Mouse (Mus musculus) adrenal gland, adult 2 months (tissue): ENCODE data around the gene Tnfrsf19. TPM values are rescaled to one million over a fixed set of nuclear protein-coding genes. Genes with fewer than 3 reads are reported as not detected.

Experiments used
- DNase-seq: peaks from one replicate; pipeline ENCODE4 v3.0.0; 2021
- polyA plus RNA-seq: library from polyadenylated mRNA; depleted of rRNA; stranded (reverse); fragments of >200 nt; gene quantifications from 2 replicates; pipeline ENCODE4 v1.2.3, GENCODE M21; 2012; rRNA removed
- total RNA-seq, 2 experiments: library from RNA; stranded (reverse); gene quantifications; 2 replicates each; pipeline ENCODE4 v1.2.3; 2021

Tnfrsf19 gene
- total and polyA plus RNA-seq, 3 experiments, result 47.1 to 167 (median 49.7) TPM

DNA sequence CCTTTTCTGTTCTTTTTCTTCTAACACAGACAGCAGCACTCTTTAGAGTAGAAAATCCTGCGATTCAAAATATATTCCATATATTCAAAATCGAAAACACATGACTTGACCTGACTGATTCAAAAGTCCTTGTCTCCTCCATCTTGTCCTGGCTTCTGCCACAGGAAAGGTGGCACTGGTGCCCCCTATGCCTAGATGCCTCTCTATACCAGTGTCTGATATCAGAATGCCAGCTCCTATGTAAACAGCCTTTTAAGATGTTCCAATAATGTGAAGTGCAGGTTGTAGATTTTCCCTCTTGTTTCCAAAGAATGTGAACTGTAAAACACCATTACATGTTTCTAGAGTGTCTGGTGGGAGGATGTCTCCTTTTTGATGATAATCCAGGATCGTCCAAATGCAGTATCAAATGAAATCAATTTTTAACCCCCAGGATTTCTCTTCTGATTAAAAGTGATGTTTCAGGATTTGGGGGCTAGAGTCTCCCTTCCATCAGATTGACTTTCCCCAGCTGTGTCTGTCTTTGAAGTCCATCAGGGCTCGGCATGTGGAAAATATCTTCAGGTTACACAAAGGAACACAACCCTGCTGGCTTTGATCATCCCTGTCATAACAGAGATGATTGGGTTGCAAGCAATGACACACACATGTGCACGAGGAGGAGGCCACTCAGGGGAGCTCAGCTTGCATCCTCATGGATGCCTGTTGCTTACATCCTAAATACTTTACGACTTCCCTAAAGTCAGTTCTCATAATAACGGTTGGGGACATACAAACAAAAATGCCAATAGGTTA is 82.1 kb downstream of the Tnfrsf19 start:
- DNase-seq, result no peak

DNA sequence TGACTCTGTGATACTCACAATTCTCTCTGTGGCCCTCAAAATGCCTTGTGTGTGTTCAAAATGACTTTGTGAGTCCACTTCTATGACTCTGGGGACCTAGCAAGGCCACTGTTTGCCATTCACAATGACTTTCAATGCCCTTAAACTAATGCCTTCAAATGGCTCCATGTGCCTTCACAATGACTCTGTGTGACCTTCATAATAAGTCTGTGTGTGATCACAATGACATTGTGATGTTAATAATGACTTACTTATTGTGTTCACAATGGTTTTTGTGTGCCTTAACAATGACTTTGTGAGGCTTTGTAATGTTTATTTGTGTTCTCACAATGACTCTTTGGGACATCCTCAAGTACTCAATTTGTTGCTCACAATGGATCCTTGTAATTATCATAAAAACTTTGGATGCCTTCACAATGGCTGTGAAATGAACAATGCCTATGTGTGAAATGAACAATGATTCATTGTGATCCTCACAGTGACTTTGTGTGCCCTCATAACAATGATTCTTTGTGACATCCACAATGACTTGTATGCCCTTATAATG is 88.6 kb downstream of the Tnfrsf19 start:
- no peak for DNase-seq

DNA sequence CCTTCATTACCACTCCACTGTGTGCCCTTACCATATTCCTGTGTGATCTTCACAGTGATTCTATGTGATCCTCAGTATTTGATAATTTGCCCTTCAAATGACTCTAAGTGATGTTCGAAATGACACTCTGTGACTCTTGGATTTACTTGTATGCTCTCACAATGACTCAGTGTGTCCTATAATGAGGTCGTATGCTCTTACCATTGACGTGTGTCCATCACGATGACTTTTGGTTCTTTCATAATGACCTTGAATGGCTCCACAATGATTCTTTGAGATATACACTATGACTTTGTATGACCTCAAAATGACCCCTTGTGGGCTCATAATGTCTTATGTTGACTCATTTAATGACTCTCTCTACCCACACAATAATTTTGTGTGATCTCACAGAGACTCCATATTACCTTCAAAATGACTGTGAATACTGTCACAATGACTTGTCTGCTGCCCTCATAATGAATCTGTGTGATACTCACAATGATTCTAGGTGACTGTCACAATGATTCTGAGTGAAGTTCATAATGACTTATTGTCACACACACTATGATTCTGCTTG is 108.7 kb downstream of the Tnfrsf19 start:
- DNase-seq, result no peak

DNA sequence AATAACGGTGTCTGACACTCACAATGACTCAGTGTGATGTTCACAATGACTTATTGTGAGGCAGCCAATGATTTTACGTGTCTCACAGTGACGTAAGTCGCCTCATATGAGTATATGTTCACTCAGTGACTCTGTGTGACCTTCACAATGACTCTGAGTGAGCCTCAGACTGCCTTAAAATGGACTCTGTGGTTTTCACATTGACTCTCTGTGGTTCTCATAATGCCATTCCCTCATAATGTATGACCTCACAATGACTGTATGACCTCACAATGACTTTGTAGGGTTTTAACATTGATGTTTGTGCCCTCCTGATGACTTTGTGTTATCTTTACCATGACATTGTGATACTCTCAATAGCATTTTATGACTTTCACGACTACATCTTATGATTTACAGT is 110.6 kb downstream of the Tnfrsf19 start:
- no peak for DNase-seq

DNA sequence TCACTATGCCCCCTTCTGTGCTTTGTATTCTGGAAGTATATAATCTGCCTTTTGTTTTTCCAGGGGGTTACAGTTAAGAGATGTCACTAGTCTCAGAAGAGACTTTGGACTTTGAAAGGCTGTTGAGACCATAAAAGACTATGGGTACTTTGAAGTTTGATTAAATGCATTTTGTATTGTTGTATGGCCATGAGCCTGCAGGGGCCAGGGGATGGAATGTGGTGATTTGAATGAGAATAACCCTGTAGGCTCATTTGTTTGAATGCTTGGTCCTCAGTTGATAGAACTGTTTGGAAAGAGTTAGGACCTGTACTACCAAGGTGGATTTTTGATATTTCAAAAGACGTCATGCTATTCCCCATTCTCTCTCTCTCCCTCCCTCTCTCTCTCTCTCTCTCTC is 120.3 kb downstream of the Tnfrsf19 start:
- no peak for DNase-seq

DNA sequence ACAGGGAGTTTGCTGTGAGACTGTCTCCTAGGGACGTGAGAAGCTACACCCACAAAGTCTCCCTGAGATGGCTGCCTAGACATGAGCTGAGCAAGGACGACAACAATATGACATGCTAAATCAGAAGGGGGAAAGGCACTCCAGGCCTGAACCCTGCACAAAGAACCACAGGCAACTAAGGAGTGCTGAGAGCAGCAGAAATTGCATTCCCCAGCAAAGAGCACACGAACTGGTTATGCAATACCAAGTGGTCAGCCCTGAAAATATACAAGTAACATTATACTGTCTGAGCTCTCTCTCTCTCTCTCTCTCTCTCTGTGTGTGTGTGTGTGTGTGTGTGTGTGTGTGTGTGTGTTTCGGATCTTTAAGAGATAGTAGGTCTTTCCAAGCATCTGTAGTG is 129.6 kb downstream of the Tnfrsf19 start:
- DNase-seq, result no peak

Other genes with a start within 250 kb of the Tnfrsf19 start
- gene Sacs, start 92.0 kb upstream of the Tnfrsf19 start, total RNA-seq, result 1 to 10 TPM; 6.0 to 6.4 TPM
- 0.55 and 0.61 TPM in 2 replicates for gene Sacs, start 92.0 kb upstream of the Tnfrsf19 start, polyA plus RNA-seq
- gene Sgcg, start 212.0 kb upstream of the Tnfrsf19 start, total RNA-seq, result 1 to 10 TPM in 1 of 2 experiments, under 1 TPM in 1; 0.89 to 3.0 TPM
- not detected in 2 replicates for gene Sgcg, start 212.0 kb upstream of the Tnfrsf19 start, polyA plus RNA-seq